Mouse (Mus musculus): ENCODE data around the gene Ap3m1. TPM values are rescaled to one million over a fixed set of nuclear protein-coding genes. Genes with fewer than 3 reads are reported as not detected.

The Ap3m1 gene
- polyA plus RNA-seq, 1 experiment from 2014 or later = 101 TPM

DNA sequence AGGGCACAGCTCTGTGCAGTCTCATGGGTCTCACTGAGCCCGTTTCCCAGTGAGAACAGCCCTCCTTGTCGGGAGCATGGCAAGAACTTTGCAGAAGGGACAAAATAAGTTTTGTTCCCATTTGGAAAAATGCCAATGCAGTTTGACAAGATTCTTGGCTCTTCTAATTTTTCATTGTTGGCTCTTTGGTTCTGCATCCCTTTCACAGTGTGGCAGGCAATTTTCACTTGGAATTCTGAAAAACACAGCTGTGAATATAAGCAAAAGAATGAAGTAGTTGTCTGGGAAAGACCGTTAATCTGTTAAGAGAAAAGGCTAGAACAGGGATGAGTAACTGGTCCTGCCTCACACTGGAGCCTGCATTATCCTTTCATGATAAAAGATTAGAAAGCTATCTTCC is 54.8 kb downstream of the Ap3m1 start:
- no peak overlapping the region for H3K4me2 ChIP-seq (ENCODE audit: low read length)
- H3K4me1 ChIP-seq (replicated peaks; ENCODE audit: control insufficient read depth, insufficient read depth, low read length) = peaks cover 13% of the 10 kb centered on the region
- no peak overlapping the region for H3K9ac ChIP-seq (replicated peaks; ENCODE audit: low read depth, low read length)
- H3K9me3 ChIP-seq (ENCODE audit: control insufficient read depth, low read length) = no peaks in the 10 kb centered on the region
- no peaks in the 10 kb centered on the region for H3K27me3 ChIP-seq (replicated peaks; ENCODE audit: control insufficient read depth, insufficient read depth, low read length)
- H3K36me3 ChIP-seq (ENCODE audit: control insufficient read depth, insufficient read depth) = no peaks in the 10 kb centered on the region
- ATAC-seq = peak; percentile 43; the same call in 1 of the 2 replicates
- WGBS = 16% methylated on average over 3 of the region's 3 CpGs
- H3K27ac ChIP-seq (ENCODE audit: low read length) = no peak overlapping the region
- no peak overlapping the region for H3K4me3 ChIP-seq (replicated peaks; ENCODE audit: low read length)

DNA sequence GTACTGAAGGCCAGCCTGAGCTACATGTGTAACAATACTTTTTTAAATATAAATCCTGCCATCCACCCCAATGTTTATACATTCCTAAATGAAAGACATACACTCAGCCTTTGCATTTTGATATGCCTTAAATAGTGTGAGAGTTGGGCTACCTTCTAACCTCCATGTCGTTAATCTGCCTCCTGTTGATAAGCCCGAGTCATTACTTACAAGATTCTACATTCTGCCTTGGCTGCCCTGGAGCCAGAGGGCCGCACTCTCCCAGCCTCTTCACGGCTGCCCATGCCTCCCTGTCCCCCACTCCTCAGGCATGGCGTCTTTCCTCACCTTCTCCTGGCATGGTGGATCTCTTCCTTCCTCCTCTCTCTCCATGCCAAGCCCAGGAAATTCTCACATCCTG is 55.9 kb downstream of the Ap3m1 start:
- no peaks in the 10 kb centered on the region for H3K27me3 ChIP-seq (replicated peaks; ENCODE audit: control insufficient read depth, insufficient read depth, low read length)
- H3K36me3 ChIP-seq (ENCODE audit: control insufficient read depth, insufficient read depth) = no peaks in the 10 kb centered on the region
- H3K4me3 ChIP-seq (replicated peaks; ENCODE audit: low read length) = no peak overlapping the region
- 61% methylated on average over 5 of the region's 5 CpGs for WGBS
- no peak overlapping the region for H3K4me2 ChIP-seq (ENCODE audit: low read length)
- no peak for ATAC-seq
- H3K4me1 ChIP-seq (replicated peaks; ENCODE audit: control insufficient read depth, insufficient read depth, low read length) = peaks cover 13% of the 10 kb centered on the region
- no peak overlapping the region for H3K27ac ChIP-seq (ENCODE audit: low read length)
- H3K9ac ChIP-seq (replicated peaks; ENCODE audit: low read depth, low read length) = no peak overlapping the region
- H3K9me3 ChIP-seq (ENCODE audit: control insufficient read depth, low read length) = no peaks in the 10 kb centered on the region

DNA sequence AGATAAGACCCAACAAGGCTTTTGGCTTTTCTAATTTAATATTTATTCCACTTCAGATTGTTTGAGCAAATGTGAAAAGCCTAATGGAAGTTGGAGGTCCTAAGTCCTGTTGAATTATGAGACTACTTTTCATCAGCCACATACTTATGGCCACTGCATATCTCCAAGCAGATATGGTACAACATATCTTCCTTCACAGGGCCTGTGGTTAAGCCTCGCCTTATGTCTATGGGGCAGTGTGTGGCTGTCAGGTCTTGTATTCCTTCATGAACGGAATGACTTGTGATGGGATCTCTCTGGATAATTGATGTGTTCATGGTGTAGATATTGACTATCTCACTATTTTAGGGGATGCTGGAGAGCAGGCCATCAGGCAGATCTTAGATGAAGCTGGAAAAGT is 56.8 kb downstream of the Ap3m1 start:
- ATAC-seq = no peak
- Histone ChIP-seq H3K27me3 (replicated peaks; ENCODE audit: control insufficient read depth, insufficient read depth, low read length) (no peaks in the 10 kb centered on the region), H3K9ac (replicated peaks; ENCODE audit: low read depth, low read length) (no peak overlapping the region), H3K9me3 (ENCODE audit: control insufficient read depth, low read length) (no peaks in the 10 kb centered on the region), H3K4me1 (replicated peaks; ENCODE audit: control insufficient read depth, insufficient read depth, low read length) (peaks cover 13% of the 10 kb centered on the region), H3K4me2 (ENCODE audit: low read length) (no peak overlapping the region), H3K36me3 (ENCODE audit: control insufficient read depth, insufficient read depth) (no peaks in the 10 kb centered on the region), H3K27ac (ENCODE audit: low read length) (no peak overlapping the region), H3K4me3 (replicated peaks; ENCODE audit: low read length) (no peak overlapping the region)
- 94% methylated on average over 2 of the region's 2 CpGs for WGBS

DNA sequence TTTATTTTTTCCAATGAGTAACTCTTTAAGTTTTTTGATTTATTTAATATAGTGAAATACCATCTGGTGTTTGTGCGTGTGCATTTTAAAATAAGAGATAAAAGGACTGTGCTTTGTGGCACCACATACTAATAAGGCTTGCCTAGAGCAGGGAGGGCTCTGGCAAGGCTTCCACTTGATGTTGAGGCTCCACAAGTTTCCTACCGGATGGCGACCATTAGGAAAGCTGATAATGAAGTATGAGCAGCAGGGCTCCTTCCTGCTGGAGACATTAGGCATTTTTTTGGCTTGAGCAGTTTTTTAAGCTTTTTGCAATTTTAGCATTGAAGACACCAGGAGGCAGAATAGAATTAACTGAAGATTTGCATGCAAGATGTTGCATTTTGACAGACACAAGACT is 57.8 kb downstream of the Ap3m1 start:
- no peaks in the 10 kb centered on the region for H3K27me3 ChIP-seq (replicated peaks; ENCODE audit: control insufficient read depth, insufficient read depth, low read length)
- peak; percentile 73 for ATAC-seq
- peaks cover 13% of the 10 kb centered on the region for H3K4me1 ChIP-seq (replicated peaks; ENCODE audit: control insufficient read depth, insufficient read depth, low read length)
- WGBS = 56% methylated on average over 3 of the region's 3 CpGs
- H3K36me3 ChIP-seq (ENCODE audit: control insufficient read depth, insufficient read depth) = no peaks in the 10 kb centered on the region
- no peak overlapping the region for H3K27ac ChIP-seq (ENCODE audit: low read length)
- no peak overlapping the region for H3K4me2 ChIP-seq (ENCODE audit: low read length)
- H3K9me3 ChIP-seq (ENCODE audit: control insufficient read depth, low read length) = no peaks in the 10 kb centered on the region
- H3K4me3 ChIP-seq (replicated peaks; ENCODE audit: low read length) = no peak overlapping the region
- H3K9ac ChIP-seq (replicated peaks; ENCODE audit: low read depth, low read length) = no peak overlapping the region

DNA sequence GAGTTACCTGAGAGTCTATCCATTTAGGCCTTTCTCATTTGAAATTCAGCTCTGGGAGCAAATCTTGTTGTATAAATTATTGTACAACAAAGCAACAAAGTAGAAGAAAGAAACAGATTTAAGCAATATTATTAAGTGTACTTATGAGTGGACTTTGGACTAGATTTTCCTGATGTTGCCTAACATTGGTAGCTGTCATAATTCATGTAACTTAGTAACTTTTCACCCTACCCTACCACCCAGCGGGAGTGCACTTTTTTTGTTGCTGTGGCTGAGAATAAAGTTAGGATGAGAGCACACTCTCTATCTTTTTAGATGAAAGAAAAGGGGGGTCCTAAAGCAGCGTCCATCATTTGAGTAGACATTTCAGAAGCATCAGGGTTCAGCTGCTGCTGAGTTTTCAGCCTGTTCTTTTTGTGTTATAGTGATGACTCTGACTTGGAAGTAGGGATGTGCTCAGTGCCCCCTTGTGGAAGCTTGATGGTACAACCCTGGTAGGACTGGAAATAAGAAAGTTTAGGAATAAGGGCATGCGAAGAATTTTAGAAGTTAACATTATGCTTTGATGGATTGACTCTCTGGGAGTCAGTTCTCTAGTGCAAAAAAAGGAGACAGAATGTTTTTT is 59.1 kb downstream of the Ap3m1 start:
- WGBS = 53% methylated on average over 3 of the region's 3 CpGs

DNA sequence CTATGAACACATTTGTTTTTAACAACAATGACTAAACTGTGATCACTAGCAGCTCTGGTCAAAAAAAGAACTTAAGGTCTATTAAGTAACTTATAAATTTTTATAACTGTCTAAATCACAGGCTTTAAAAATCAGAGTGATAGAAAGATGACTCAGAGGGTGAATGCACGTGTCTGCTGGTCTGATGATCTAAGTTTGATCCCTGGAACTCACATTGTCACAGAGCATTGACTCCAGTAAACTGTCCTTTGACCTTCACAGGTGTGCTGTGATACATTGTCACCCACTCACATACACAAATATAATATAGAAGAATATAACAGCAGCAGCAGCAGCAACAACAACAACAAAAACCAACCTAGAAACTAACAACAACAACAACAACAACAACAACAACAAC is 60.8 kb downstream of the Ap3m1 start:
- no peaks in the 10 kb centered on the region for H3K36me3 ChIP-seq (ENCODE audit: control insufficient read depth, insufficient read depth)
- no peak overlapping the region for H3K27ac ChIP-seq (ENCODE audit: low read length)
- 0 out of 2 replicates have a peak, but pooled peaks cover 4% of the 10 kb centered on the region for H3K4me1 ChIP-seq (replicated peaks; ENCODE audit: control insufficient read depth, insufficient read depth, low read length)
- 87% methylated on average over 1 of the region's 1 CpGs for WGBS
- ATAC-seq = no peak
- no peak overlapping the region for H3K9ac ChIP-seq (replicated peaks; ENCODE audit: low read depth, low read length)
- no peak overlapping the region for H3K4me3 ChIP-seq (replicated peaks; ENCODE audit: low read length)
- no peaks in the 10 kb centered on the region for H3K9me3 ChIP-seq (ENCODE audit: control insufficient read depth, low read length)
- H3K4me2 ChIP-seq (ENCODE audit: low read length) = no peak overlapping the region
- no peaks in the 10 kb centered on the region for H3K27me3 ChIP-seq (replicated peaks; ENCODE audit: control insufficient read depth, insufficient read depth, low read length)

More for the DNA sequence above, 59.1 kb downstream of the Ap3m1 start:
- Histone ChIP-seq H3K27ac (ENCODE audit: low read length) (no peak overlapping the region), H3K4me2 (ENCODE audit: low read length) (no peak overlapping the region), H3K36me3 (ENCODE audit: control insufficient read depth, insufficient read depth) (no peaks in the 10 kb centered on the region), H3K9ac (replicated peaks; ENCODE audit: low read depth, low read length) (no peak overlapping the region), H3K27me3 (replicated peaks; ENCODE audit: control insufficient read depth, insufficient read depth, low read length) (no peaks in the 10 kb centered on the region), H3K4me1 (replicated peaks; ENCODE audit: control insufficient read depth, insufficient read depth, low read length) (peaks cover 13% of the 10 kb centered on the region), H3K9me3 (ENCODE audit: control insufficient read depth, low read length) (no peaks in the 10 kb centered on the region), H3K4me3 (replicated peaks; ENCODE audit: low read length) (no peak overlapping the region)
- peak; percentile 65; the same call in 1 of the 2 replicates for ATAC-seq

DNA sequence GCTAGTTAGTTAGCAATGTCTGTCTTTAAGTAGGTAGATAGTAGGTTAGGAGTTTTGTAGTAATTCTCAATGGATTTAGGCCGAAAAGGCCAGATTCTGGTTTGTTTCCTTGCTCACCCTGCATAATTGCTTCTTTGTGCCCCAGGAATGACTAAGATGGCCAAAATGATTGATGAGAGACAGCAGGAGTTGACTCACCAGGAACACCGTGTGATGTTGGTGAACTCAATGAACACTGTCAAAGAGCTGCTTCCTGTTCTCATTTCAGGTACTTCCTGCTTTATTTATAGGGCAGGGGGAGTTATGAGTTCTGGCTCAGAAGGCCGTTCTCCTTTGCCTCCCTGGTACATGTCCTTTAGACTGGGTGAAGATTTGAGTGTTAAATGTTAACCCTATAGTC is 66.8 kb downstream of the Ap3m1 start:
- Histone ChIP-seq H3K27ac (ENCODE audit: low read length) (no peak overlapping the region), H3K4me3 (replicated peaks; ENCODE audit: low read length) (no peak overlapping the region), H3K9ac (replicated peaks; ENCODE audit: low read depth, low read length) (no peak overlapping the region), H3K27me3 (replicated peaks; ENCODE audit: control insufficient read depth, insufficient read depth, low read length) (no peaks in the 10 kb centered on the region), H3K4me1 (replicated peaks; ENCODE audit: control insufficient read depth, insufficient read depth, low read length) (peaks cover 4% of the 10 kb centered on the region; the same call in 1 of the 2 replicates), H3K9me3 (ENCODE audit: control insufficient read depth, low read length) (no peaks in the 10 kb centered on the region), H3K4me2 (ENCODE audit: low read length) (no peak overlapping the region), H3K36me3 (ENCODE audit: control insufficient read depth, insufficient read depth) (no peaks in the 10 kb centered on the region)
- 79% methylated on average over 3 of the region's 3 CpGs for WGBS
- ATAC-seq = no peak

DNA sequence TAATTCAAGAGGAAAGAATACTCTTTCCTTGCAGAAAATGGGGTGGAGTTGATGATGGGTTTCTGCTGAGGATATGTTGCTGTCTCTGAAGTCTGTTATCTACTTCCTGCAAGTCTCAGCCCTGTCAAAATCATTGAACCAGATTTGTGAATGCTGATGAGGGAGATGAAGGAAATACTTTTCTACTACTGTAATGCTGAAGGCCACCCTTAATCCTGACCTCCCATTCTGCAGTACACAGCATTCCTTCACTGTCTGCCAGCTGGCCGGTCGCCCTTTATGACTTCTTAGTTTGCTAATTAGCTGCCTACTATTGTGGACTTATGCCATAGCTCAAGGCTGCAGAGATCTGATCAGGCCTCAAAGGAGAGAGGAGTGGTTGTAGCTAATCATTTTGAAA is 68.5 kb downstream of the Ap3m1 start:
- Histone ChIP-seq H3K27ac (ENCODE audit: low read length) (no peak overlapping the region), H3K4me1 (replicated peaks; ENCODE audit: control insufficient read depth, insufficient read depth, low read length) (peaks cover 4% of the 10 kb centered on the region; the same call in 1 of the 2 replicates), H3K27me3 (replicated peaks; ENCODE audit: control insufficient read depth, insufficient read depth, low read length) (no peaks in the 10 kb centered on the region), H3K9me3 (ENCODE audit: control insufficient read depth, low read length) (no peaks in the 10 kb centered on the region), H3K36me3 (ENCODE audit: control insufficient read depth, insufficient read depth) (no peaks in the 10 kb centered on the region), H3K4me2 (ENCODE audit: low read length) (no peak overlapping the region), H3K4me3 (replicated peaks; ENCODE audit: low read length) (no peak overlapping the region), H3K9ac (replicated peaks; ENCODE audit: low read depth, low read length) (no peak overlapping the region)
- WGBS = 6% methylated on average over 2 of the region's 2 CpGs
- peak; percentile 57; the same call in 1 of the 2 replicates for ATAC-seq

Data from forebrain, embryonic 16.5 days (tissue).